Mouse (Mus musculus): ENCODE results near the gene Stk32b.

- no peak for TF ChIP-seq CTCF (IDR thresholded peaks at IDR 0.05; ENCODE audit: low read depth, low read length)
- no peak for TF ChIP-seq POLR2AphosphoS5 (IDR thresholded peaks at IDR 0.05; ENCODE audit: insufficient replicate concordance, low read depth, low read length)
These were observed 82.2 kb downstream of the Stk32b start for GRCm38 (mm10) chr5:37634791-37635190.
